24 mouse cellular contexts compared by ENCODE assay signal in genomic region chr19:34162693-34163092, GRCm38 (mm10). TPM values are rescaled to one million over a fixed set of nuclear protein-coding genes. Genes with fewer than 3 reads are reported as not detected.
"Had no signal": no experiment of that assay in that cellular context is flagged by ENCODE, and none has a peak within 500 bp of the region (broad histone marks: within the 10 kb centered on the region; RNA-seq: fewer than 3 reads in every experiment).

No protein-coding gene starts in this region.

- H3K27me3 ChIP-seq: intestine, embryonic 15.5 days; limb, embryonic 12.5 days; limb, embryonic 15.5 days; lung, embryonic 15.5 days; midbrain, embryonic 15.5 days; neural tube, embryonic 13.5 days had no signal

- H3K27ac ChIP-seq: hindbrain, postnatal 0 days; intestine, embryonic 15.5 days; limb, embryonic 12.5 days; limb, embryonic 15.5 days; liver, embryonic 14.5 days; lung, embryonic 15.5 days; midbrain, embryonic 15.5 days; neural tube, embryonic 13.5 days; stomach, postnatal 0 days had no signal

- H3K9ac ChIP-seq: intestine, embryonic 15.5 days; limb, embryonic 12.5 days; limb, embryonic 15.5 days; liver, embryonic 14.5 days; liver, postnatal 0 days; lung, embryonic 15.5 days; midbrain, embryonic 15.5 days; neural tube, embryonic 13.5 days had no signal

- H3K4me3 ChIP-seq: intestine, embryonic 15.5 days; limb, embryonic 12.5 days; limb, embryonic 15.5 days; lung, embryonic 15.5 days; midbrain, embryonic 15.5 days; neural tube, embryonic 13.5 days had no signal

- H3K4me2 ChIP-seq: intestine, embryonic 15.5 days; limb, embryonic 12.5 days; limb, embryonic 15.5 days; liver, embryonic 11.5 days; lung, embryonic 15.5 days; midbrain, embryonic 11.5 days; midbrain, embryonic 15.5 days; neural tube, embryonic 13.5 days had no signal

- ATAC-seq: hindbrain, postnatal 0 days; intestine, embryonic 15.5 days; liver, postnatal 0 days; midbrain, embryonic 15.5 days had no signal

- H3K9me3 ChIP-seq: intestine, embryonic 15.5 days; limb, embryonic 12.5 days; limb, embryonic 15.5 days; lung, embryonic 15.5 days; midbrain, embryonic 15.5 days; neural tube, embryonic 13.5 days had no signal

- H3K4me1 ChIP-seq: intestine, embryonic 15.5 days; limb, embryonic 15.5 days; lung, embryonic 15.5 days; midbrain, embryonic 15.5 days; neural tube, embryonic 13.5 days had no signal

- H3K36me3 ChIP-seq: intestine, embryonic 15.5 days; limb, embryonic 12.5 days; limb, embryonic 15.5 days; lung, embryonic 15.5 days; midbrain, embryonic 15.5 days; neural tube, embryonic 13.5 days had no signal

- DNase-seq: kidney, adult 11 months; kidney, adult 9 months; kidney, postnatal 14 days; kidney, postnatal 4 days; left cerebral cortex, postnatal 4 days; liver, postnatal 0 days; lung, postnatal 14 days; lung, postnatal 4 days; thymus, postnatal 25 days had no signal

RNA-seq across cellular contexts. Expression of gene Ankrd22, which starts 3.2 kb away (rescaled TPM):
- total RNA-seq: hindbrain, postnatal 0 days; layer of hippocampus, adult 18-20 months; layer of hippocampus, postnatal 14 days; megakaryocyte-erythroid progenitor cell, adult 5-6 weeks had no signal
- polyA plus RNA-seq: hindbrain, postnatal 0 days; liver, embryonic 11.5 days; midbrain, embryonic 11.5 days; neural tube, embryonic 13.5 days; small intestine, adult 2 months had no signal
